Mouse (Mus musculus) neural tube, embryonic 11.5 days (tissue): ENCODE measurements around the gene Creb5. TPM values are rescaled to one million over a fixed set of nuclear protein-coding genes. Genes with fewer than 3 reads are reported as not detected.

Experiments
- ATAC-seq: fragments of 200-750 bp; cut with Nextera tagmentation; 2 replicates; pipeline ENCODE4 v1.8.0; 2017; ENCODE audit warnings: moderate number of reproducible peaks, mild to moderate bottlenecking, moderate TSS enrichment, moderate library complexity; ENCODE audit not compliant: insufficient read depth, low FRiP score, low TSS enrichment
- DNase-seq: peaks from one replicate; pipeline ENCODE4 v3.0.0-alpha.2; 2015; ENCODE audit warnings: low spot score
- H3K27ac ChIP-seq: fragments of 300-500 bp; sonication (generic); 2 replicates; pipeline ENCODE4 v1.5.1; 2014; ENCODE audit warnings: low read depth, mild to moderate bottlenecking, low read length
- H3K27me3 ChIP-seq: fragments of 300-500 bp; sonication (generic); 2 replicates; pipeline ENCODE4 v1.6.1; 2014; ENCODE audit warnings: mild to moderate bottlenecking, low read length, mixed read lengths; ENCODE audit not compliant: control insufficient read depth, insufficient read depth
- H3K36me3 ChIP-seq: fragments of 300-500 bp; sonication (generic); 2 replicates; pipeline ENCODE4 v1.6.1; 2014; ENCODE audit warnings: mild to moderate bottlenecking, low read length, moderate library complexity, mixed read lengths; ENCODE audit not compliant: control insufficient read depth, insufficient read depth
- H3K4me1 ChIP-seq: fragments of 300-500 bp; sonication (generic); 2 replicates; pipeline ENCODE4 v1.6.1; 2014; ENCODE audit warnings: low read length, mixed read lengths; ENCODE audit not compliant: control insufficient read depth, insufficient read depth
- H3K4me2 ChIP-seq: fragments of 300-500 bp; sonication (generic); 2 replicates; pipeline ENCODE4 v1.6.1; 2014; ENCODE audit warnings: low read depth, mild to moderate bottlenecking, moderate library complexity
- H3K4me3 ChIP-seq: fragments of 300-500 bp; sonication (generic); 2 replicates; pipeline ENCODE4 v1.5.1; 2014; ENCODE audit warnings: low read depth, low read length
- H3K9ac ChIP-seq: fragments of 300-500 bp; sonication (generic); 2 replicates; pipeline ENCODE4 v1.6.1; 2014; ENCODE audit warnings: mild to moderate bottlenecking, low read length
- H3K9me3 ChIP-seq: fragments of 300-500 bp; sonication (generic); 2 replicates; pipeline ENCODE4 v1.6.1; 2016; ENCODE audit warnings: low read length; ENCODE audit not compliant: control insufficient read depth
- WGBS: fragments of 180-500 bp; shearing (Covaris S2); extraction: QIAGEN DNeasy Blood & Tissue Kit; methylation state at CpG from one replicate; pipeline ENCODE4 v1.1.7; 2014; 5-methylcytosine and 5-hydroxymethylcytosine counted together
- polyA plus RNA-seq: library from polyadenylated mRNA; unstranded; fragments of >200 nt; fragmentation: Nextera tagmentation; extraction: Ambion mirVana; gene quantifications from 2 replicates; pipeline ENCODE4 v1.2.1, GENCODE M21; 2014

Creb5 gene
- polyA plus RNA-seq, 1 experiment from 2014 or later = 10.7 TPM

DNA sequence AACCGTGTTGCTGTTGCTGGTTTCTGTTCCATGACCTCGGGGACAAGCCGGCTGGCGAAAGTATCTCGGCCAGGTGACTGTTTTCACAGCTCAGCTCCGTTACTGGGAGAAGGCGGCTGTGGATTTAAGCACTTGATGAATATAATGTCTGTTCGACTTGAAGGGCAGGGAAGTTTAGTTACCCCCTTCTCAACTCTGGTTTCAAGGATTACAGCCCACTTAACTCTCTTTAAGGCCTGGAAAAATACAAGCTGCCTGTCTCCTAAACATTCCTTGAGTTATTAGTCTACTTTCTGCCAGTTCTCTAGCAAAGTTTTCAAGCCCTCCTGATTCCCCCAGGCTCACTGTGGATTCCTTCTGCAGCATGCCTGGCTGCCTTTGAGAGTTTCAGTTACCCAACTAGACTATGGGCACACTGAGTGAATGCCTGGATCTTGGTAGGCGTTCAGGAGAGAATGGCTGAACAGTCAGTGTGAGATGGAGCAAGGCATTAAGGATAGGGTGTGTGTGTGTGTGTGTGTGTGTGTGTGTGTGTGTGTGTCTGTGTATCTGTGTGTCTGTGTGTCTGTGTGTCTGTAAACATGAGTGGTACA lies 184.0 kb downstream of the Creb5 start:
- no peak overlapping the region for H3K4me2 ChIP-seq
- no peak overlapping the region for H3K9ac ChIP-seq
- H3K36me3 ChIP-seq = no peaks in the 10 kb centered on the region
- H3K4me1 ChIP-seq = 0 out of 2 replicates have a peak, but pooled peaks cover 3% of the 10 kb centered on the region
- no peaks in the 10 kb centered on the region for H3K27me3 ChIP-seq
- DNase-seq (no peak), ATAC-seq (no peak)
- H3K9me3 ChIP-seq = no peaks in the 10 kb centered on the region
- WGBS = 63% methylated on average over 9 of the region's 9 CpGs
- no peak overlapping the region for H3K4me3 ChIP-seq
- no peak overlapping the region for H3K27ac ChIP-seq

DNA sequence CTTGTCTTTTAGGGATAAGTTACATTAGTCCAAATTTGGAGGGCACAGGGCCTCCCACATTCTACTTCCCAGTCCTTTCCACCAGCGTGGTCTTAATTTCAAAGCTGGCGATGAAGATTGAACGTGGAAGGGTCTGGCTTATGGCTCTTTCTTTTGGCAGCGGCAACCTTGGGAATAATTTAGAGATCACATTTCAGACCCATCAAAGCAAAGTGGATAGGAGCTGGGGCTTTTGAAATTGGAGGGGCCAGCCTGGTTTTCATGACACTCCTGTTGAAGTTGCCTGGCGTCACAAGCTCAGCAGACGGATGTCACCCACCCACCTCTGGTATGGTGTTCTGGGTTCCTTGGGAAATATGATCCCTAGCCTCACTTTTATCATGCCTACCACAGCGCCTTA lies 185.7 kb downstream of the Creb5 start:
- H3K4me3 ChIP-seq = no peak overlapping the region

DNA sequence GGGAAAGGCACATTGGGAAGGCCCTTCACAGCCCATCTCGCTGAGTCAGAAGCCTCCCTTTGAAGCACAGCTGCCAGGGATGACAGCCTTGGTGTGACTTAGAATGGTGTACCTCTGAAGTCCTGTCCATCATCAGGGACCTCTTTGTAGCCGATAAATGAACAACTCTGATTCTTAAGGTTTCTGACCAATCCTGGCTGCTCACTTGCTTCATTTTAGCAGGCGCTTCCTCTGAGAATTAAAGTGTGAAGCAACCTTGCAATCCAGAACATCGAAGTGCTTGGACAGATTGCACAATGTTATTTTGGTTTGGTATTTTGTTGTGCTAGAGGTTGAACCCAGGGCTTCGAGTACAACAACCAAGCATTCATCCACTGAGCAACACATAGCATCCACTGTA lies 190.4 kb downstream of the Creb5 start:
- 0 out of 2 replicates have a peak, but pooled peaks cover 3% of the 10 kb centered on the region for H3K4me1 ChIP-seq
- no peak overlapping the region for H3K27ac ChIP-seq
- H3K27me3 ChIP-seq = no peaks in the 10 kb centered on the region
- WGBS = 93% methylated on average over 5 of the region's 5 CpGs
- H3K4me3 ChIP-seq = no peak overlapping the region
- no peak for ATAC-seq
- no peak for DNase-seq
- no peaks in the 10 kb centered on the region for H3K36me3 ChIP-seq
- H3K4me2 ChIP-seq = no peak overlapping the region
- no peak overlapping the region for H3K9ac ChIP-seq
- no peaks in the 10 kb centered on the region for H3K9me3 ChIP-seq

More for the DNA sequence above, 185.7 kb downstream of the Creb5 start:
- no peaks in the 10 kb centered on the region for H3K27me3 ChIP-seq
- no peak overlapping the region for H3K27ac ChIP-seq
- H3K4me2 ChIP-seq = no peak overlapping the region
- H3K9me3 ChIP-seq = no peaks in the 10 kb centered on the region
- no peak overlapping the region for H3K9ac ChIP-seq
- ATAC-seq (no peak), DNase-seq (no peak)
- WGBS = 79% methylated on average over 7 of the region's 7 CpGs
- H3K36me3 ChIP-seq = no peaks in the 10 kb centered on the region
- H3K4me1 ChIP-seq = 0 out of 2 replicates have a peak, but pooled peaks cover 3% of the 10 kb centered on the region

DNA sequence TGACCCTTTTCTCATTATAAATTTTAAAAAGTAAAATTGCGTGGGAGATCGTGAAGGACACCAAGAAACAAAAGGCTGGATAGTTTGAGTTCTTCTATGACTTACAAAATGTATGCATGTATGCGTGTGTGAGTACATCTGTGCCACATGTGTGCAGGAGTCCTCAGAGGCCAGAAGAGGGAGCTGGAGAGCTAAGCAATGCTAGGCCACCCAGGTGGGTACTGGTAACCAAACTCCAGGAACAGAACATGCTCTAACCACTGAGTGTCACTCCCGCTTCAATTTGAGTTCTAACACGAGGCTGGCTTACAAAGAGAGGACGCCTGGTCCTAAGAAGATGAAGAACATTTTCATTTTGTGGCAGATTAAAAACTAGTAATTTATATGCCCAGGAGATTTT lies 203.8 kb downstream of the Creb5 start:
- H3K9me3 ChIP-seq = no peaks in the 10 kb centered on the region
- no peaks in the 10 kb centered on the region for H3K4me1 ChIP-seq
- H3K4me3 ChIP-seq = no peak overlapping the region
- no peaks in the 10 kb centered on the region for H3K36me3 ChIP-seq
- ATAC-seq = no peak
- DNase-seq = no peak
- 93% methylated on average over 6 of the region's 6 CpGs for WGBS
- H3K4me2 ChIP-seq = no peak overlapping the region
- no peak overlapping the region for H3K27ac ChIP-seq
- no peaks in the 10 kb centered on the region for H3K27me3 ChIP-seq
- H3K9ac ChIP-seq = no peak overlapping the region

DNA sequence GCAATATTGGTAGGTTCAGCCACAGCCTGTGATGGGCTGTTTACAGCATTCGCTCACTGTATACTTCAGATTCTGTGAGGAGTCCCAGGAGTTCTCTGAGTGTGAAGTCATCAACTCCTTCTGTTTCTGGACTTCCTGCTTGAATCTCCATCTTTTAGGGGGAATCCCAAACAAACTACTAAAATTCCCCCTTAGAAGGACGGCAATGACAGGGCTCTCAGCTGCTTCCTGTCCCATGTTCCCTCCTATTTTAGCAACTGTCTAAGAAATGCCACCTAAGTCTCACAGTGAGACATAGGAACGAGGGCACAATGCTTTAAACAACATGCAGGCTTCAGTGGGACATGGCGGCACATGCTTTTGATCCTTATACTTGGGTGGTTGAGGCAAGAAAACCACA lies 204.3 kb downstream of the Creb5 start:
- 92% methylated on average over 4 of the region's 4 CpGs for WGBS
- Histone ChIP-seq H3K27ac (no peak overlapping the region), H3K4me2 (no peak overlapping the region), H3K4me1 (no peaks in the 10 kb centered on the region; the same call in 1 of the 2 replicates), H3K9ac (no peak overlapping the region), H3K4me3 (no peak overlapping the region), H3K36me3 (no peaks in the 10 kb centered on the region), H3K27me3 (no peaks in the 10 kb centered on the region), H3K9me3 (no peaks in the 10 kb centered on the region)
- ATAC-seq (no peak), DNase-seq (no peak)

DNA sequence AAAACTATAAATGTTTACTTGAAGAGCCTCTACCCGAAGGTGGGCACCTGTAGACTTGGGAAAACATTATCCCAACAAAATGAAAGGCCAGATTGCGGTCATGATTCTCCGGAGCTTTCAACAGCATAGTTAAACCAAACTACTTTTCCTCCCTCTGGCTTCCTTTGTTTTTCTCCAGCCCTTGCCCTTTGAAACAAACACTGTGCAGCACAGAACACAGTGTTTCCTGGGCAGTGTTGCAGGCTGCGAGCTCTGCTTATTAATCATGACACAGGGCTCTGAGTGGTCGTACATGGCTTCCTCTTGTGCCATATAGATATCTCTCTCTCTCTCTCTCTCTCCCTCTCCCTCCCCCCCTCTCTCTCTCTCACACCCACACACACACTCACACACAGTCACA lies 206.8 kb downstream of the Creb5 start:
- Histone ChIP-seq H3K4me2 (no peak overlapping the region), H3K4me1 (no peaks in the 10 kb centered on the region; the same call in 1 of the 2 replicates), H3K27me3 (no peaks in the 10 kb centered on the region), H3K27ac (no peak overlapping the region), H3K9ac (no peak overlapping the region), H3K9me3 (no peaks in the 10 kb centered on the region), H3K36me3 (no peaks in the 10 kb centered on the region), H3K4me3 (no peak overlapping the region)
- DNase-seq (no peak), ATAC-seq (no peak)
- 66% methylated on average over 5 of the region's 5 CpGs for WGBS

- Histone ChIP-seq H3K4me1 (no peaks in the 10 kb centered on the region; the same call in 1 of the 2 replicates), H3K36me3 (no peaks in the 10 kb centered on the region), H3K4me3 (no peak overlapping the region), H3K27ac (no peak overlapping the region), H3K4me2 (no peak overlapping the region), H3K27me3 (no peaks in the 10 kb centered on the region), H3K9ac (no peak overlapping the region), H3K9me3 (no peaks in the 10 kb centered on the region)
- no peak for DNase-seq
- ATAC-seq = no peak
- 74% methylated on average over 5 of the region's 5 CpGs for WGBS
Observed at GRCm38 (mm10) chr6:53495667-53496066, 208.6 kb downstream of the Creb5 start.

DNA sequence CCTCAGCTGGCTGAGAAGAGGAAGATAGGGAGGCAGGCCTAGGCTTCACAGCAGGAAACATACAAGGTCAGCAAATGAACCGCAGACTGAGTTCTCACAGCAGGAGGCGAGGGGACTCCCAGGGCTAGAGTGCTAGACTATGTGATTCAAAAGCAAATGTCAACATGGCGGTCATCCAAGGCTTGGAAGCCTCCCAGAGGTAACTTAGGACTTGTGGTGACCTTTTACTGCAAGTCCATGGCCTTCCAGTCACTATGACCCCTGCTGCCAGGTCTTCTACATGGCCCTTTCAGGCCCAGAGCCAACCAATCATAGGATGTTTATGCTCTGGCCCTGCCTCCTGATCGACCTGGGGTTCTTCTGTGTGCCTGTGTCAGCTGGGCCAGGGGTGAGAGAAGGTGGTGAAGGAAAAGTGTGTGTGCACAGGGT lies 209.3 kb downstream of the Creb5 start:
- no peak overlapping the region for H3K4me2 ChIP-seq
- DNase-seq (no peak), ATAC-seq (no peak)
- no peaks in the 10 kb centered on the region for H3K9me3 ChIP-seq
- no peaks in the 10 kb centered on the region; the same call in 1 of the 2 replicates for H3K4me1 ChIP-seq
- no peak overlapping the region for H3K27ac ChIP-seq
- WGBS = 56% methylated on average over 4 of the region's 4 CpGs
- no peaks in the 10 kb centered on the region for H3K36me3 ChIP-seq
- H3K4me3 ChIP-seq = no peak overlapping the region
- no peaks in the 10 kb centered on the region for H3K27me3 ChIP-seq
- no peak overlapping the region for H3K9ac ChIP-seq

GRCm38 (mm10) chr6:53497904-53498536 lies 210.9 kb downstream of the Creb5 start:
- 87% methylated on average over 10 of the region's 10 CpGs for WGBS
- H3K27ac ChIP-seq = no peak overlapping the region

More at GRCm38 (mm10) chr6:53497904-53498536, 210.9 kb downstream of the Creb5 start:
- Histone ChIP-seq H3K9me3 (no peaks in the 10 kb centered on the region), H3K4me2 (no peak overlapping the region), H3K27me3 (no peaks in the 10 kb centered on the region), H3K9ac (no peak overlapping the region), H3K4me1 (no peaks in the 10 kb centered on the region; the same call in 1 of the 2 replicates), H3K4me3 (no peak overlapping the region), H3K36me3 (no peaks in the 10 kb centered on the region)
- ATAC-seq (no peak), DNase-seq (no peak)
